Mouse (Mus musculus): Measurements from ENCODE around the gene Pick1.

DNA sequence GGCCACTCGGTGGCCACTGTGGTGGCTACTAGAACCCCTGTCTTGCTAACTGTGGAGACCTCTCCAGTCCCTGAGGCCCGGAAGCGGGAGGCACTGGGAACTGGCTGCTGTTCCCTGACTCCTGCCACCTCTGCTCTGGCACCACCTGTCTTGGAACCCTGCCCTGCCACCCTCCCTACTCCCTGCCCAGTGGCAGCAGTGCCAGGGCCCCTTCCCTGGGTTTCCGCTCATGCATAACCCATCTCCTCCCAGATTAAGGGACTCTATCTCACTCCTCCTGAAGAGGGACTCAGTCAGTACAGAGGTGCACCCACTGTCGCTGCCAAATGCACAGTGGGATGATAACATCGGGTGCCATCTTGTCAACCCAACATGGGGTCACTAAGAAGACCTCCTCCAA, 36.5 kb upstream of the Pick1 start:
- TF ChIP-seq CTCF (IDR thresholded peaks at IDR 0.05; ENCODE audit: control insufficient read depth, insufficient read depth, insufficient read length) (no peak), USF1 (IDR thresholded peaks at IDR 0.05; ENCODE audit: low read depth) (no peak), MYOD1 (IDR thresholded peaks at IDR 0.05; ENCODE audit: control insufficient read depth, insufficient read length, low read depth) (no peak), CEBPB (IDR thresholded peaks at IDR 0.05; ENCODE audit: low read depth) (no peak), MAX (IDR thresholded peaks at IDR 0.05) (no peak)

Data from C2C12 (cell line).